Mouse (Mus musculus): ENCODE data around the gene Gpbar1.

Gpbar1 gene

DNA sequence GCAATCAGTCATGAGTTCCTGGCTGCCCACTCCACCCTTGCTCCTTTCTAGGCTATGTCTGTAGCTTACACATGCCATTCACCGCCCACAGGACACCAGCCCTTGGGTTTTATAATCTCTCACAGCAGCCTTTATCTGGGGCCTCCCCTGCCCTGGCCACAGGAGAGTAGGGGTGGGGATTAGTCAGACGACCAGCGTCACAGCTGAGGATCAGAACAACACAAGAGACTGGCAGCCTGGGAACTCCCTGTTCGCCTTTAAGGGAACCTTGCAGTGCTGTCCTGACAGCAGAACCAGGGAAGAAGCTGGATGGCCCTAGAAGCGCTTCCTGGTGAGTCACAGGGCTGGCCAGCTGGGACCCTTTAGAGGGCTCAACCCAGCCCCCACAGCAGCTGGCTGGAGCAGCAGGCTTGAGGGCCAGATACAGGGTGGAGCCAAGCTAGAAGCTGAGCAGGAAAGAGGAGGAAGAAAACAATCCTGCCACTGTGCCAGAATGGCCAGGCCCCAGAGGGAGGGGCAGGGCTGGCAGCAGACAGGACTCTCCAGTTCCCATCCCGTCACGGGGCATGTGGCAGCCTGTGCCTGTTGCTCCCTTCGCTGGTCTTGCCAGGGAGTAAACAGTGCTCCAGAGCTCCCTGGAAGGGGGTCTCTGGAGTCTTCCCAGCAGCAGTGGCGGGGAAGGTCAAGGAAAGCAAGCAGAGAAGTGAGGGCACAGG lies 17.3 kb downstream of the Gpbar1 start:
- DNase-seq (ENCODE audit: low spot score in 2 of 2), result peak; percentile 50 to 54

DNA sequence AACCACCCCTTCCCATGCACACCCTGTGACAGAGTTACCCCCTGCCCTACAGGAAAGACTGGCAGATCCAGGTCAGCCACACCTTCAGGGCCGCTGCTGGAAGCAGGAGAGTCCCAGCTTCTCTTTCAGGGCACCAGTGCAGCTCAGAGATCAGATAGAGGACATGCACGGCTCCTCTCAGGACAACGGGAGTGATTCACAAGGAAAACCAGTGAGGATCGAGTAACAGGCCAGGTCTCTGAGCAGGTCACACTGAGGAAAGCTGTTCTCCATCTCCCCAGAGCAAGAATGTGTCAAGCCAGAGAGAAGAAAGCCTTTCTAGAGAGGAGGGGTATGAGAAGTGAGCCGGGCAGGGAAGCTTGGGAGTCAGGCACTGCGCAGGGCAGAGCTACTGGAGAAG lies 18.1 kb downstream of the Gpbar1 start:
- DNase-seq (ENCODE audit: low spot score in 2 of 2), result no peak

DNA sequence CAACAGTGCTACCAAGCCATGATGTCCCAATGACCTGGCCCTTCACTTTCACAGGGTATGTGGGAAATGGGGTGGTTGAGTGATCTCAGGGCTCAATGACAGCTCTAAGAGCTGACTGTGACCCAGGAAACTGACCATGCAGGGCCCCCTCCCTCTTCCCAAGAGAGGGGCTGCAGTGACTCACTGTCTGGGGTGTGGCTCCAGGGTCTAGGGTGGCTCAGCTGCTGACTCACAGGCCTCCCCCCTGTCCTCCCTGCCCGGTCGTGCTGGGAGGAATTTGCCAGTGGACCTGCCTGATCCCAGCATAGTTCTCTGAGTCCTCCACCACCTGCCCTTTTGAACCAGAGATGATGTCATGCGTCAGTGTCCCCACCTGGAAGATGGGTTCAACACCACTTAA lies 18.9 kb downstream of the Gpbar1 start:
- no peak for DNase-seq (ENCODE audit: low spot score in 2 of 2)

DNA sequence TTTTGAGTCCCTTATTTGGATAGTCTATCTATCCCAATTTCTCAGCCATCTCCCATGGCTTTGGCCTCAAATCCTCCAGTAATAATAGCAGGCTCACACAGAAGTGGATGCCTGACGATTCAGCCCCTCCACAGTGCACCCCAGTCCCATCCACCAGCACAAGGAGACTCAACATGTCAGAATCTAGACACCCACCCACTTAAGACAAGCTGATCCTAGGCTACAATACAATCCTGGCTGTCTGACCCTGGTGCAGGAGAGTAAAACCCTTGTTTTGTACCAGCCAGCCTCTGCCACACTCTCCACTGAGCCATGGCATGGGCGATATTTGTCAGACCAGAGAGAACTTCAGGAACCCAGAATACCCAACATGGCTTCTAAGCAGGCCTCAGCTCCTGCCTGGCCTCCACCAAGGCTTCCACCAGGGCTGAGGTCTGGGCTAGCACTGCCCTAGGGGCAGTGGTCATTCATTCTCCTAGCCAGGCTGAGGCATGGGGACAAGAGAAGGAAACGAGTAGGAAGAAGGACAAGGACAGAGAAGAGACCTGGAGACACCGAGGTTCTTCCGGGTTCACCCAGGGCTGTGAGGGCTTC lies 19.9 kb downstream of the Gpbar1 start:
- DNase-seq (ENCODE audit: low spot score in 2 of 2), result no peak

DNA sequence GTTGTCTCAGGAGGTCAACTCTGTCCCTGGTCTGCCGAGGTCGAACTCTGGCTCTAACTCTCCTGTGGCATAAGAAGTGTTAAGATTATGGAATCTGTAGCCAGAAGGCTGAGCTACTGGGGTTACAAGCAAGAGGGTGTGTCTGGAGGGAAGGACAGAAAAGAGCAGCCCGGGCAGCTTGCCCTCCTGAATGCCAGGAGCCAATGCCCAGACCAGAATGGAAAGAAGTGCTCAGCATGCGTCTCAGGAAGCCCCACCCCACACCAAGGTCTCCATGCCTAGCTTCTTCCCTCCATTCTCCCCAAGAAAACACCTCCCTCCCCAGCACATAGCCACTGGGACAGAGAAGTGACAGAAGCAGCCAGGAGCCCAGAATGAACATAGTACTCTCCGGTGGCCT lies 20.6 kb downstream of the Gpbar1 start:
- no peak for DNase-seq (ENCODE audit: low spot score in 2 of 2)

DNA sequence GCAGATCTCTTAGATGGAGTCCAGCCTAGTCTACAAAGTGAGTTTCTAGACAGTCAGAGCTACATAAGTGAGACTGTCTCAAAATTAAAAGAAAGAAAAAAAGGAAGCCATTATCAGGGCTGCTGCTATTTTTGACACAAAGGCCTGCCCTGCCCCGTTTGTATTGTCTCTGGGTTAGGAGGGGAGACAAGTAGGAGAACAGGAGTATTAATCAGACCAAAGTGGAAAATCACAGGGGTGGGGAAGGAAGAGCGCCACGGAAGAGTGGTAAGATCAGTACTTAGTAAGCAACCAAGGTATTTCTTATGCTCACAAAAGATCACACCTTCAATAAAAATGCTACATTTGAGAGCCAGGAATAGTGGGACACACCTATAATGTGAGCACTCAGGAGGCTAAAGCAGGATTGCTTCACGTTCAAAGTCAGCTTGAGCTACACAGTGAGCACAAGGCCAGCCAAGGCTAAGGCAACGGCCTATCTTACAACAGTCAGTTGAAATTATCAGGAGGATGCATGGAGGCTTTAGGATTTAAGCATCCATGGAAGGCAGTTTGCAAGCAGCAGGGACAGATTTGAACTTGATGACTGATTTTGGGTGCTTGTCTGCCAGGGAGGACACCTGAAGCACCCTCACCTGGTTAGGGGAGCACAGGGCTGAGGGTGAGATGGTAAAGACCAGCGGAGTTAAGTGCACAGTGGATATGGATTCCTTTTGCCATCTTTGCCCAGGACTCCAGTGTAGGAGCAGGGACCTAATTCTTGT lies 22.2 kb downstream of the Gpbar1 start:
- no peak for DNase-seq (ENCODE audit: low spot score in 2 of 2)

DNA sequence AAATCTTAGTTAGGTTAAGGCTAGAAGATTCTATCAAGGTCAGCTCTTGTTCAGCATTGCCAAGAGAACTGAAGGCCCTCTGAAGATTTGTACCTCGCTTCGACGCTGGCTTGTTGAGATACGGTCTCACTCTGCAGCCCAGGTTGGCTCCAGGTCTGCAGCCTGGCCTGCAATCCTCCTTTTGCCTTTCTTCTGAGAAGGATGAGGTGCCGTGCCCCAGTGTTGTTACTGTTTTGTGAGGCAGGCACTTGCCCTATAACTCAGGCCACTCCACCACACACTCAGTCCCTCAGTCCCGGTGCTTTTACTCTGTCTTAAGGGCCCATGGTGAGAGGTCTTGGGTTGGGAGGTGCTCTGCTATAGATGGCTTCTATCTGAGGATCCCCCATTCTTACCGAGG lies 23.9 kb downstream of the Gpbar1 start:
- DNase-seq (ENCODE audit: low spot score in 2 of 2), result no peak

DNA sequence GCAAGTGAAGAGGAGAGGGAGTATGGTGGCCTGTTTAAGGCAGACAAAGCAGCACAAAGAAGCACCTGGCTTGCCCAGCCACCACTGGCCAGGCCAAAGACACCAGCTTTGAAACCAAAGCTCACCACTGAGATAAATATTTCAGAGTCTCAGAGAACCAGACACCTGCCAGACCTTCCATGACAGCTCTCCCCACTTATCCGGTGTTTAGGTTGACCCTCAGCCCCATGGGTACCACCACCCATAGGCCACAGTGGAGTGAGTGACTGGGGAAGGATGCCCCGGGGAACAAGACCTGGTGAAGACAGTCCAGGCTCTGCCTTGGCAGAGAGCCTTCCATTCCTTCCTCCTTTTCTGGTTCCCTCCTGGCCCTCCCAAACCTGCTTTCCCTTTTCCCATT lies 24.5 kb downstream of the Gpbar1 start:
- no peak for DNase-seq (ENCODE audit: low spot score in 2 of 2)

DNA sequence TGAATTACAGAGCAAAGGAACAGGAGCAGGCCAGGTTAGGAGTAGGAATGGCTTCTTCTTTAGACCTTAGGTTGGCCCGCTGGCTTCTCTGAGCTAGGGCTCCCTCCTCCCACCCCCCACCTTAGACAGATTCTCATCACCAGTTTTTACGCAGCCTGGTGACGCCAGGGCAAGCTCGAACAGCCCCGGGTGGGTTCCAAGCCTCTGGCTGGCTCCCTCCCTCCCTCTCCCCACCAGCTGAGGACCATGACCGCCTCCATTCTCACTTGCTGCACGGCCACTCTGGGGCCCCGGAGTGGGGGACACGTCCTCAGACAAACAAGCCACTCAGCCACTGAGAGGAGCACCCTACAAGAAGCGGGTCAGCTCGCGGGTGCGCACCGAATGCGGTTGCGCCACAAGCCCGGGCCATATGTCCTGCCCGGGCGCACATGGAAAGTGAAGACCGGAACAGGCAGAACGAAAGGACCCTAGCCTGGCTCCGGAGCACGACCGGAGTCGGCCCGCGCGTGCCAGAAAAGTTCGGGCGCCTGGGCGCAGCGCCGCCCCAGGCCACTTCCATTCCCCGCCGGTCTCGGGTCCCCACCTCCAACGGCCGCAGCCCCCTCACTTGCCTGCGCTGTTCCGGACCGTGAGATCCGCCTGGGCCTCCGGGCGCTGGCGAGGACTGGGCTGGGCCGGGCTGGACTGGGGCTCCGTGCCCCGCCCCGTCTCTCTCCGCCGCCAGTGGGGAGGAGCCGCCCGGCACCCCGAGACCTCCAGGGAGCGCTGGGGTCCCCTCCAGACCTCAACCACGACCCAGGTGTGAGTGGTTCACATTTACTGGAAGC lies 25.4 kb downstream of the Gpbar1 start:
- no peak for DNase-seq (ENCODE audit: low spot score in 2 of 2)

DNA sequence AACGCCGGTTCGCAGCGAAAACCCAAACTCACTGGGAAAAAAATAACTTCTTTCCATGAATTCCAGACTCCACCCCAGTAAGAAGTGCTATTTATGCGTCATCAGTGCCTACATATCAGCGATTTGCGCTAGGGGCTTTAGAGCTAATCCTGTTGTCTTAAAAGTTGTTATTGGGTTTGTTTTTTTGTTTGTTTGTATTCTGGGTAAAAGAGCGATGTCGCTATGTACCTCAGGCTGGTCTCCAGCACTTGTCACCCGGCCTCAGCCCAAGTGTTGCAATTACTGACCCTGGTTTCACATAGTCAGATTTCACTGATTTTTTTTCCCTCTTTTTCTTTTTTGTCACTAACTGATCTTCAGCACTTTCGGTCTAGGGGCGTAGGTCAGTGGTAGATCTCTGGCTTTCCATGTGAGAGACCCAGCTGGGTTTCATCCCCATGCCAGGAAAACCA lies 26.0 kb downstream of the Gpbar1 start:
- DNase-seq (ENCODE audit: low spot score in 2 of 2), result no peak

DNA sequence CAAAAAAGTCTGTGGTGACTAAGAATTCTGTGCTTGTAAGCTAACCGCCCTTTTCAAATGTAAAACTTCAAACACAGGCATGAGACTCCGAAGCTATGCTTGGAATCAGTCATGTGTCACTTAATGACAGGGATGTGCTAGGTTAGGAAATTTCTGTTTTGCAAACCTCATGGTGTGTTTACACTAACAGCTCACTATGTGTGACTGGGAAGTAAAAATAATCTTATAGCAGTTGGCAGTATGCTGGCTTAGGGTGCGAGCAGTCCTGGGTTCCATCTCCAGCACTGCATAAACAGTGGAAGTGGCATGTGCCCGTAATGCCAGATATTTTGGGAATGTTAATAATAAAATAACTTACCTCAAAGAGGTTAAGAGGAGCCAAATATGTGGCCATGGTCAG lies 26.6 kb downstream of the Gpbar1 start:
- DNase-seq (ENCODE audit: low spot score in 2 of 2), result no peak

DNA sequence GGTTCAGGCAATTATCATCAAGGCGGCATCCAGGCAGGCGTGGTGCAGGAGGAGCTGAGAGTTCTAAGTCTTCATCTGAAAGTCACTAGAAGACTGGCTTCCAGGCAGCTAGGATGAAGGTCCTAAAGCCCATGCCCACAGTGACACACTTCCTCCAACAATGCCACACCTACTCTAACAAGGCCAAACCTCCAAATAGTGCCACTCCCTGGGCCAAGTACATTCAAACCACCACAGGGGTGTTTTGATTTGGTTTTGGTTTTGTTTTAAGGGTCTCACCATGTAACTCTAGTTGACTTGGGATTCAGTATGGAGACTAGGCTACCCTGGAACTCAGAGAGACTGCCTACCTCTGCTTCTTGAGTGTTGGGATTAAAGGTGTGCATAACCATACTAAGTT lies 27.2 kb downstream of the Gpbar1 start, which contains the start of gene Tmbim1:
Gene Tmbim1 (minus strand): TSS at position 101 of the 400 bp plus-strand sequence.
- no peak for DNase-seq (ENCODE audit: low spot score in 2 of 2)

DNA sequence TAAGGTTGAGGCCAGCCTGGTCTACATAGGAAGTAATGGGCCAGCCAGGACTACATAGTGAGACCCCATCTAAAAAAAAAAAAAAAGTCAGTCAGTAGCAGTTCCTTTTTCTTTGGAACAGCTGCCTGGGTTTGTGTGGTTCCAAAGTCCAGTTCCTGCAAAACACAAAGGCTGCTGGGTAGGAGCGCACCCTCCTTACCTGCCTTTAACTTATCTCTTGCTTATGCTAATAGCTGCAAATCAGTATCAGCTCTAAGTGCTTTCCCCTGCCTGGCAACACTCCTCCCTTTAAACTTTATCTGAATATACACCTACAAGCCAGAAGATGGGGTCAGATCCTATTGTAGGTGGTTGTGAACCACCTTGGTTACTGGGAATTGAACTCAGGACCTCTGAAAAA lies 28.8 kb downstream of the Gpbar1 start:
- no peak for DNase-seq (ENCODE audit: low spot score in 2 of 2)

DNA sequence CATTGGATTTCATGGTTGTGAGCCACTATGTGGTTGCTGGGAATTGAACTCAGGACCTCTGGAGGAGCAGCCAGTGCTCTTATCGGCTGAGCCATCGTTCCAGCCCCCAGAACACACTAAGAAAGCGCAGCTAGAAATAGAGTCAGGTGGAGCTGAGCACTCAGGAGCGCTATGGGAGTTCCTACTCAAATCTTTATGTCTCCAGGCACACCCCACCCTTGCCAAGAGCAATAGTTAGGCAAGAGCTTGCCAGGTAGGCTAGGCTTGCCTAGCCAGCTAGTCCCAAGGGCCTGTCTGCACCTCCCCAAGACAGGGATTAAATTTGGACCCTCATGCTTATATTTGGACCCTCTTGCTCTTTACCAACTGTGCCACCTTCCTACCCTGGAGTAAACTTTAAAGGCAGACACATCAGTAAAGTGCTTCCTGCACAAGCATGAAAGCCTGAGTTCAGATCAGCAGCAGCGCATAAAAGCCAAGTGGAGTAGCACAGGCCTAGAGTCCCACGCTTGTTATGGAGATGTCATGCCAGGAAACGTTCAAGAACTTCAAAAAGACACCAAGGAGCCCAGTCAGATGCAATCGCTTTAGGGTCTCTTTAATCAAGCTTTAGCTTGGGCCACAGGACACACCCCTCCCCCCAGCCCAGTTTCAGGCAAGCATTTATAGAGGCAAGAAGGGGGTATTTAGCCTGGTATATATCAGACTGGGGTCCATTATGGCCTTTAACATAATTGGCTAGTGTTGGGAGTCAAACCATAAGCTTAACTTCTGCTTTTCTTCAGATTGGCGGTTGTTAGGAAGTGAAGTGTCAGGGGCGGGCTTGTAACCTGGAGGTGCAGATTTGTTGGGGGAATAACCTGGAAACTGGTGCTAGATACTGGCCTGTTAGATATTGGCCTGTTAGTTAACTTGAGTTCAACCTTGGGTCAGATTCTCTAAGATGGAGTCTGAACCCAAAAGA lies 29.9 kb downstream of the Gpbar1 start:
- DNase-seq (ENCODE audit: low spot score in 2 of 2), result no peak

DNA sequence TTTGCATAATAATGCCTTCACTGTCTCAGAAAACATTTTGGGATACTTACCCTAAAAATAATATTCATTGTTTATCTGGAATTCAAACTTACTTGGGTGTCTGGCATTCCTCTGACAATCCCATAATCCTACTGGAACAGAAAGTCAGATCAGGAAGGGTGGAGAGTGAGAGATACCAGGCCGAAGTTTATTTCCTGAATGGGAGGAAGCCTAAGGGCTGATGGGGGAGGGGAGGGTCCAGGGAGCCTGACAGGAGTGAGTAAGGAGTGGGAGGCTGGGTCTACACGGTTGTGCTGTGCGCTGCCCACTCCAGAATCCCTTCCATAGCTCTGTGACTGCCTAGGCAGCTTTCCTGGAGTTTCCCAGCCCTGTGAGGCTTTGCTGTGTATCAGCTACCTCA lies 31.4 kb downstream of the Gpbar1 start:
- DNase-seq (ENCODE audit: low spot score in 2 of 2), result no peak

DNA sequence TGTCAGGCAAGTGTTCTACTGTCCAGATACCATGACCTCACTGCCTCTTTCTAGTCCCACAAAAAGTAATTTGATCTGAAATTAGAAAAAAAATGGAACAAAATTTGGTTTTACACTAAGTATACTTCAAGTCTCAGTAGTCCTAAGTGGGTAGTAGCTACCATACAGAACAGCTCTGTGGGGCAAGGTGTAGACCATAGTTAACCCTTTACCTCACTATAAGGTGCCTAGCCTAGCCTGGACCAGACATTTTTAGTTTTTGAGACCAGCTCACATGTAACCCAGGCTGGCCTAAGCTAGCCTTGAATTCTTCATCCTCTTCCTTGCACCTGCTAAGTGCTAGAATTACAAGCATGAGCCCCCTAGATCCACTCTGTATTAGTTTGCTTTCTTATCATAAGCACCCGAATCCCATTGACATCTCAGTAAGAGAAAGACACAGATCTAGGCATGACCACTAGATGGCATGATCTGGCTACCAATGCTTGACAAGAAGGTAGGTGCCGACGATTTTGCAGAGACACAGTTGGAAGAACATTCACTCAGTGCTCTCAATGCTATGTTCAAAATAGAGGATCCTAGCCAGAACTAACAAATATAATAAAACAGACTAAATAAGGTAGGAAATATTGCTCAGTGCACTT lies 34.8 kb downstream of the Gpbar1 start:
- DNase-seq (ENCODE audit: low spot score in 2 of 2), result peak in 1 of 2 experiments; percentile 48

DNA sequence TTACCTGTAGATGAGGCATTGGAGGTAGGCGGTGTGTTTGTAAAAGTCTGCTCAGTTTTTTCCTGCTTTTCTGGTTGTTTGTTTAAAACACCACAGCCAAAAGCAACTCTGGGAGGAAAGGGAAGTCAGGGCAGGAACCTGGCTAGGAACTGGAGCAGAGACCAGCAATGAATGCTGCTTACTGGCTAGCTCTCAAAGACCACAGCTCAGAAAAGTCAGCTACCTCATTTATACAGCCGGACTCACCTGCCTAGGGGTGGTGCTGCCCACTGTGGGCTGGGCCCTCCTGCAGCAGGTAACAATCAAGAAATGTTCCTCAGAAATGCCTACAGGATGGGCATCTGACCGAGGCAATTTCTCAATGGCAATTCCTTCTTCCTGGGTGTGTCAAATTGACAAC lies 36.4 kb downstream of the Gpbar1 start:
- no peak for DNase-seq (ENCODE audit: low spot score in 2 of 2)

DNA sequence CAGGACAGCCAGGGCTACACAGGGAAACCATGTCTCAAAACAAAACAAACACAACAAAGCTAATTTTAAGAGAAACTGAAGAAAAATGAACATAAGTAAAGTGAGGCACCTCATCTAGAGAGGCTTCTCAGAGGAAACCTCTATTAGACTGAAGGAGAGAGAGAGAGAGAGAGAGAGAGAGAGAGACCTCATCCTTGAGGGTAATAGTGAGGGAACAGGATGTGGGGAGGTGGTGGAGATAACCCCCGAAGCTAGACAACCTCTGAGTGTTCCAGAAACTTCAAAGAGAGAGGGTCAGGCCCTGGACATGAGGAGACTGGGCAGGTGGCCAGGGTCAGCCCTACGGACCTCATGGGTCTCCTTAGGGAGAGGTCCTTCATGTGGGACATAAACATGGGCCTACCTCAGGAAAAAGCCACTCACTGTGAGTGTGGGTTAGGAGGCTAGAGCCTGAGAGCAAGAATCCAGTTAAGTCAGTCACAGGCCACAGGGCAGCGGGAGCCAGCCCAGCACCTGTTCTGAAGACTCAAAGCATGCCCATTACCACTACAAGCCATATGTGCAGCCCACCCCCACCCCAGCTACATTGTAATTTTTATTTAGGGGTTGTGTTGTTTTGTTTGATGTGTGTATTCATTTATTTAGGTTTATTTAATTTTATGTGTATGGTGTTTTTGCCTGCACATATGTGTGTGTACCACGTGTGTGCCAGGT lies 37.9 kb downstream of the Gpbar1 start:
- DNase-seq (ENCODE audit: low spot score in 2 of 2), result no peak

DNA sequence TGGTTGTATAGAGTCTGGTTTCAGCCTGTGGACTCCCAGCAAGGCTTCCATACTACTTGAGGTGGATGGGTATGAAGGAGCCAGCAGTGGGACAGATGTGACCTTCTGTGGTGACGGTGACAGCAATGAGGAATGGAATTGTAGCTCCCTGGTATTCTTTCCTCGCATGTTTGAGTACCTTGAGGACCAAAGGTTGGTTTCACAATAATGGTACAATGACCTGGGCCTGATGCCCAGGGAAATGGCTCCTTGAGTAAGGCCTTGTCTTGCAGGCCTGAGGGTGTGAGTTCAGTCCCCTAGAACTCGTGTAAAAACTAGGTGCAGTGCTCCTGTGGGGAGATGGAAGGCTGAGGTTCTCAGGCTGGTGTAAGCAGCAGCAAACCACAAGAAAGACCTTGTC lies 40.4 kb downstream of the Gpbar1 start:
- no peak for DNase-seq (ENCODE audit: low spot score in 2 of 2)

DNA sequence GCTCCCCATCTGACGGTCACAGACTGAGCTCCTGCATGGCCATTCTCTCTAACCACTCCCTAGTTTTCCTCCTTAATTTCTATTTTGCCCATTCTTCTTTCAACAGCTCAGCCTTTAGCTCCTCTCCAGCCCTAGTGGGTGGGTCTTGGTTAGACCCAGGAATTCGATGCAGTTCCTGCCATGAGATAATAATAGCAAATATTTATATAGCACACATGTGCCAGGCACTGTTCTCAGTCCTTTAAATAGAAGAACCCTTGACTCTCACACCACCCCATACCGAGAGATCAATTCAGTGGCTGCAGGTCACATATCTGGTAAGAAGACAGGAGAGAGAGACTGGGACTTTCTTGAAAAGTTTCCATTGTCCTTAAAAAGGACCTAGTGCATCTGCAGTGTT lies 43.0 kb downstream of the Gpbar1 start:
- no peak for DNase-seq (ENCODE audit: low spot score in 2 of 2)
